Mouse (Mus musculus): Measurements from ENCODE around the gene Gm10720. TPM values are rescaled to one million over a fixed set of nuclear protein-coding genes. Genes with fewer than 3 reads are reported as not detected.

Gene Gm10720
- not detected for polyA plus RNA-seq (2017; shearing (Covaris generic))

GRCm38 (mm10) chr9:3015354-3015753 lies at the start of gene Gm10720:
Gene Gm10720 (plus strand): TSS chr9:3015654.

GRCm38 (mm10) chr9:3000445-3000972 lies 14.9 kb upstream of the Gm10720 start, which contains the start of gene Gm10722:
Gene Gm10722 (plus strand): TSS chr9:3000922.

GRCm38 (mm10) chr9:3002794-3003396 lies 12.6 kb upstream of the Gm10720 start, which contains the start of gene Gm11168:
Gene Gm11168 (plus strand): TSS chr9:3003346.

GRCm38 (mm10) chr9:3012733-3013279 lies 2.6 kb upstream of the Gm10720 start, which contains the start of gene Gm10721:
Gene Gm10721 (plus strand): TSS chr9:3013140.

GRCm38 (mm10) chr9:3017108-3017507 lies 1.7 kb downstream of the Gm10720 start, which contains the start of gene Gm10719:
Gene Gm10719 (plus strand): TSS chr9:3017408.

GRCm38 (mm10) chr9:3023312-3023984 lies 8.0 kb downstream of the Gm10720 start, which contains the start of gene Gm10718:
Gene Gm10718 (plus strand): TSS chr9:3023547.

GRCm38 (mm10) chr9:3024912-3025467 lies 9.5 kb downstream of the Gm10720 start, which contains the start of gene Gm10717:
Gene Gm10717 (plus strand): TSS chr9:3025417.

GRCm38 (mm10) chr9:3034299-3034698 lies 18.8 kb downstream of the Gm10720 start, which contains the start of gene Gm17535:
Gene Gm17535 (plus strand): TSS chr9:3034599.

GRCm38 (mm10) chr9:3036577-3036976 lies 21.1 kb downstream of the Gm10720 start, which contains the start of gene Gm10715:
Gene Gm10715 (plus strand): TSS chr9:3036877.

Other genes with a start within 250 kb of the Gm10720 start
- gene Gm10722, start 14.7 kb upstream of the Gm10720 start, polyA plus RNA-seq (2017; shearing (Covaris generic)): 0.68 TPM
- 4.6 TPM for gene Gm11168, start 12.3 kb upstream of the Gm10720 start, polyA plus RNA-seq (2017; shearing (Covaris generic))
- 0.35 TPM for gene Gm10721, start 2.5 kb upstream of the Gm10720 start, polyA plus RNA-seq (2017; shearing (Covaris generic))
- gene Gm10719, start 1.8 kb downstream of the Gm10720 start, polyA plus RNA-seq (2017; shearing (Covaris generic)): 3.9 TPM
- gene Gm10718, start 7.9 kb downstream of the Gm10720 start, polyA plus RNA-seq (2017; shearing (Covaris generic)): 2.5 TPM
- 9.3 TPM for gene Gm10717, start 9.8 kb downstream of the Gm10720 start, polyA plus RNA-seq (2017; shearing (Covaris generic))
- gene Gm17535, start 18.9 kb downstream of the Gm10720 start, polyA plus RNA-seq (2017; shearing (Covaris generic)): 0.91 TPM
- not detected for gene Gm10715, start 21.2 kb downstream of the Gm10720 start, polyA plus RNA-seq (2017; shearing (Covaris generic))